Mouse (Mus musculus) neural tube, embryonic 14.5 days (tissue): Measurements from ENCODE around the gene Pdha1. TPM values are rescaled to one million over a fixed set of nuclear protein-coding genes. Genes with fewer than 3 reads are reported as not detected.

Source experiments
- ATAC-seq: fragments of 200-750 bp; cut with Nextera tagmentation; 2 replicates; pipeline ENCODE4 v1.8.0; 2017; ENCODE audit warnings: low read depth, mild to moderate bottlenecking, moderate TSS enrichment, moderate library complexity
- H3K27ac ChIP-seq: fragments of 300-500 bp; sonication (generic); 2 replicates; pipeline ENCODE4 v1.5.1; 2014; ENCODE audit warnings: low read depth, mild to moderate bottlenecking, control low read depth, low read length, moderate library complexity, mixed read lengths
- H3K27me3 ChIP-seq: fragments of 300-500 bp; sonication (generic); 2 replicates; pipeline ENCODE4 v1.6.1; 2014; ENCODE audit warnings: low read length; ENCODE audit not compliant: control insufficient read depth, insufficient read depth
- H3K36me3 ChIP-seq: fragments of 300-500 bp; sonication (generic); 2 replicates; pipeline ENCODE4 v1.6.1; 2014; ENCODE audit warnings: low read length, mixed read lengths; ENCODE audit not compliant: control insufficient read depth, insufficient read depth
- H3K4me1 ChIP-seq: fragments of 300-500 bp; sonication (generic); 2 replicates; pipeline ENCODE4 v1.6.1; 2014; ENCODE audit warnings: low read length; ENCODE audit not compliant: control insufficient read depth, insufficient read depth
- H3K4me2 ChIP-seq: fragments of 300-500 bp; sonication (generic); 2 replicates; pipeline ENCODE4 v1.6.1; 2014; ENCODE audit warnings: mild to moderate bottlenecking, low read depth, low read length, control low read depth
- H3K4me3 ChIP-seq: fragments of 300-500 bp; sonication (generic); 2 replicates; pipeline ENCODE4 v1.5.1; 2014; ENCODE audit warnings: low read depth, low read length, control low read depth, mixed read lengths
- H3K9ac ChIP-seq: fragments of 300-500 bp; sonication (generic); replicated peaks from 2 replicates; pipeline ENCODE4 v1.6.1; 2014; ENCODE audit warnings: low read depth, mild to moderate bottlenecking, control low read depth, low read length, mixed read lengths
- H3K9me3 ChIP-seq: fragments of 300-500 bp; sonication (generic); 2 replicates; pipeline ENCODE4 v1.6.1; 2016; ENCODE audit warnings: low read length; ENCODE audit not compliant: control insufficient read depth
- WGBS: fragments of 180-500 bp; shearing (Covaris S2); extraction: QIAGEN DNeasy Blood & Tissue Kit; methylation state at CpG from one replicate; pipeline ENCODE4 v1.1.7; 2014; 5-methylcytosine and 5-hydroxymethylcytosine counted together
- polyA plus RNA-seq: library from polyadenylated mRNA; unstranded; fragments of >200 nt; fragmentation: Nextera tagmentation; extraction: Ambion mirVana; gene quantifications from 2 replicates; pipeline ENCODE4 v1.2.1, GENCODE M21; 2014

Pdha1 gene
- 153 and 154 TPM in 2 replicates for polyA plus RNA-seq

DNA sequence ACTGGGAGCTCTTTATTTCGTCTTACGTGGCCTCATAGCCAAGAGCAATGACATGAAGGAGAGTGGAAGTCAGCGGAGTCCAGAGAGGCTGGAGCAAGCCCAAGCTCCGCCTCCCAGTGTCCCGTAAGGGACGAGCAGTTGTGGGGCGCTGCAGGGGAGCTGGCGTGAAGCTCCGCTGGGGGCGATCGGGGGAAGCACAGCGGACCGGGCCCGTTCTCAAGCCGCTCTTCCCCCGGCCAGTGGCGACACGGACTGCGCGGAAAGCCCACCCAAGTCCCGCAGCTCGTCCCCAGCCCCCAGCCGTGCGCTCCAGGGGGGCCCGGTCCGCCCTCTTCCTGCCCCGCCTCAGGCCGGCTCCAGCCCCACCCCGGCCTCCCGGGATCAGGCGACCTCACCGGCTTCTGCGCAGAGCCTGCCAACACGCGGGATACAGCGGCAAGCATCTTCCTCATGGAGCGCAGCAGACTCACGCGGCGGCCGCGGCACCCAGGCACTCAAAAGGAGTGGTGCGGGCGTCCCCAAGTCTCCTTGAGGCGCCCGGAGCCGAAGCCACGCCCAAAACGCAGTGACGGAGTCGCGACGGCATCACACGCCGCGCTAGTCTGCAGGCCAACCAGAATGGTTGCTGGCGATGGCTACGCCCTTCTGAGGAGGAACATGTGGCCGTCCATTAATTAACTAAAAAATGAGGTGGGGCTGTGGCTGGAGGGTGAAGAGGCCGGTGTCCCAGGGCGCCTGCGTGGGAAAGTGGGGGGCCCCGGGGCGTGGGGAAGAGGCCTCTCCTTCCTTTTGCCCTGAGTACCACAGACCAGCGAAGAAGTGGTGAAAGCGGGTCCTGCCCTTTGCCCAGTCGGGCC lies at the start of gene Pdha1:
Gene Pdha1, minus strand, starts transcription at position 553 of the 857 bp plus-strand sequence.
- Histone ChIP-seq H3K27me3 (no peaks in the 10 kb centered on the region), H3K4me1 (0 out of 2 replicates have a peak, but pooled peaks cover 2% of the 10 kb centered on the region), H3K27ac (peak within 1 kb of the TSS; percentile 84), H3K36me3 (no peaks in the 10 kb centered on the region), H3K9me3 (no peaks in the 10 kb centered on the region), H3K4me3 (peak within 1 kb of the TSS; percentile 52), H3K4me2 (peak within 1 kb of the TSS; percentile 61), H3K9ac (peak within 1 kb of the TSS; percentile 66)
- WGBS: 17% methylated on average over 55 of the region's 67 CpGs
- ATAC-seq: peak; percentile 99

DNA sequence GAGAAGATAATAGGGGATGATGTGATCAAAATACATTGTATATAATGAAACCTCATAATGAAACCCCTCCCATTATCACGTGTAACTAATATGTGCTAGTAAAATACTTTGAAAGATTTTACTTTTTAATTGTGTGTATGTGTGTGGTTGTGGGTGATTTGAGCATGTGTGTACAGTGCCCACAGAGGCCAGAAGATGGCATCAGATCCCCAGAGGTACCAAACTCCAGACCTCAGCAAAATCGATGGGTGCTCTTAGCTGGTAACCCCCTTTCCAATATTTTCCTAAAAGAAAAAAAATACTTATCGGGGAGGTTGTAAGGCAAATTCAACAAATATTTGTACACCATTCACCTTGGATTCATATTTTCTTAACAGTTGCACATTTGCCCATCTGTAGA lies 40.8 kb upstream of the Pdha1 start:
- no peak overlapping the region for H3K4me2 ChIP-seq
- 78% methylated on average over 3 of the region's 3 CpGs for WGBS
- no peak overlapping the region for H3K9ac ChIP-seq
- no peaks in the 10 kb centered on the region for H3K4me1 ChIP-seq
- H3K27ac ChIP-seq: no peak overlapping the region
- no peaks in the 10 kb centered on the region for H3K36me3 ChIP-seq
- no peak overlapping the region for H3K4me3 ChIP-seq
- H3K9me3 ChIP-seq: no peaks in the 10 kb centered on the region
- ATAC-seq: no peak
- no peaks in the 10 kb centered on the region for H3K27me3 ChIP-seq

DNA sequence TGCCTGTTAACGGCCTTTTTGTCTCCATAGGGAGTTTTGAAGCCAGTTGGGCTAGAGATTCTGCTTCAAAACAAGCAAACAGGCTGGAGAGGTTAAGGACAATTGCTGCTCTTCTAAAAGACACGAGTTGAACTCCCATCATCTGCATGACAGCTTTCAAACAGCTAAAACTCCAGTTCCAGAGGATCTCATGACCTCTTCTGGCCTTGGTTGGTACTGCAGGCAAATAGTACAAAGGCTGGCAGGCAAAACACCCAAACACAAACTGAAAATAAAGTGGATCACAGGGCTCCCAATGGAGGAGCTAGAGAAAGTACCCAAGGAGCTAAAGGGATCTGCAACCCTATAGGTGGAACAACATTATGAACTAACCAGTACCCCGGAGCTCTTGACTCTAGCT lies 31.9 kb upstream of the Pdha1 start:
- no peaks in the 10 kb centered on the region for H3K36me3 ChIP-seq
- H3K4me1 ChIP-seq: no peaks in the 10 kb centered on the region
- H3K27me3 ChIP-seq: no peaks in the 10 kb centered on the region
- H3K4me3 ChIP-seq: no peak overlapping the region
- ATAC-seq: peak; percentile 31; the same call in 1 of the 2 replicates
- no peak overlapping the region for H3K27ac ChIP-seq
- H3K4me2 ChIP-seq: no peak overlapping the region
- no peaks in the 10 kb centered on the region for H3K9me3 ChIP-seq
- 9% methylated on average over 2 of the region's 3 CpGs for WGBS
- no peak overlapping the region for H3K9ac ChIP-seq

GRCm38 (mm10) chrX:160166246-160166985 lies 28.2 kb upstream of the Pdha1 start:
- H3K27ac ChIP-seq: no peak overlapping the region
- WGBS: 30% methylated on average over 6 of the region's 6 CpGs

DNA sequence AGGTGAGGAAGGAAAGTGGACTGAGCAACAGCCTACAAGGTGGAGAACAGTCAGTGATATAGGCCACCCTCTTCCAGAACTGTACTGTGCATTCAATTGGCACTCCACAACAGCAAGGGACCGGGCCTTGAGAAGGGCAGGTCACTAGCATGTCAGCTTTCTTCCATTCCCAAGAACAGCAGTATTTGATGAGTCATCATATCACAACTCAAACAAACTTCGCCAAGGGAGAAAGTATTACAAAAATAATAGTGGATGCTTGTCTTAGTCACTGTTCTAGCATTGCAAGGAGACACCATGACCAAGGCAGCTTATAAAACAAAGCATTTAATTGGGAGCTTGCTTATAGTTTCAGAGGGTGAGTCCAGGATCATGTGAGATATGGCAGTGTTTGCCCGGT lies 26.0 kb upstream of the Pdha1 start:
- no peak overlapping the region for H3K4me2 ChIP-seq
- no peak for ATAC-seq
- WGBS: 83% methylated on average over 3 of the region's 3 CpGs

More at GRCm38 (mm10) chrX:160166246-160166985, 28.2 kb upstream of the Pdha1 start:
- Histone ChIP-seq H3K4me1 (no peaks in the 10 kb centered on the region), H3K9ac (no peak overlapping the region), H3K27me3 (no peaks in the 10 kb centered on the region), H3K9me3 (no peaks in the 10 kb centered on the region), H3K36me3 (no peaks in the 10 kb centered on the region), H3K4me3 (no peak overlapping the region), H3K4me2 (no peak overlapping the region)
- ATAC-seq: peak; percentile 58; the same call in 1 of the 2 replicates

DNA sequence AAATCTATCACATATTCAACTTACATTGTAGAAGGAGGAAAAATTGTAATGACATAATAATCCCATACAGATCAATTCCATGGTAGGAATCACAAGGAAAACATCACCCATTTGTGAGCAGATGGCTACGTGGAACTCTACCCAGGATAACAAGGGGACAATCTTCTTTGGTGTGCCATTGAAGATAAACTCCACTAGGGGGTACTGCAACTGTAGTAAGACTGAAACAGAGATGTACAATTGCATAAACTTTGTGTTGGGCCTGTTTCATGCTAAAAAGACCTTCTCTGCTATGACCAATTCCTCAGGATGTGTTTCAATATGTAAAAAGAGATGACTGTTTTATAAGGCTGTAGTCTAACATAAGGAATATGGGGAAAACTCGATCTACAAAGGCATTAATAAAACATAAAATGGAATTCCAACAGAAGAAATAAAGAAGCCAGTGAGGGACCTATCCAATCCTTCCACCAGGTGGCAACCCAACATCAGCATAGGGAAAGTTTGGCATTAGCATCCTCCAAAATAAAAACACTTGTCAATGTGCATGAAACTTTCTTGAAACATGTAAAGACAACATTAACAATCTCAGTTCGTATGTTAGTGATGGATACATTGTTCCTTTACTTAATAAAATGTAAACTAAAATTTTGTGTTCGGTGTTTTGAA lies 15.1 kb upstream of the Pdha1 start:
- Histone ChIP-seq H3K9me3 (no peaks in the 10 kb centered on the region), H3K27me3 (no peaks in the 10 kb centered on the region), H3K36me3 (no peaks in the 10 kb centered on the region), H3K27ac (no peak overlapping the region), H3K9ac (no peak overlapping the region), H3K4me3 (no peak overlapping the region), H3K4me1 (no peaks in the 10 kb centered on the region), H3K4me2 (no peak overlapping the region)
- WGBS: 63% methylated on average over 4 of the region's 4 CpGs
- ATAC-seq: no peak

More for the DNA sequence above, 26.0 kb upstream of the Pdha1 start:
- Histone ChIP-seq H3K9me3 (no peaks in the 10 kb centered on the region), H3K27me3 (no peaks in the 10 kb centered on the region), H3K4me3 (no peak overlapping the region), H3K36me3 (no peaks in the 10 kb centered on the region), H3K4me1 (no peaks in the 10 kb centered on the region), H3K27ac (no peak overlapping the region), H3K9ac (no peak overlapping the region)

- WGBS: 94% methylated on average over 3 of the region's 3 CpGs
- H3K9ac ChIP-seq: no peak overlapping the region
- no peaks in the 10 kb centered on the region for H3K36me3 ChIP-seq
- ATAC-seq: no peak
- H3K27ac ChIP-seq: no peak overlapping the region
- H3K4me2 ChIP-seq: no peak overlapping the region
- H3K27me3 ChIP-seq: no peaks in the 10 kb centered on the region
- no peaks in the 10 kb centered on the region for H3K4me1 ChIP-seq
- no peaks in the 10 kb centered on the region for H3K9me3 ChIP-seq
- H3K4me3 ChIP-seq: no peak overlapping the region
Observed at GRCm38 (mm10) chrX:160148859-160149258, 10.6 kb upstream of the Pdha1 start.

DNA sequence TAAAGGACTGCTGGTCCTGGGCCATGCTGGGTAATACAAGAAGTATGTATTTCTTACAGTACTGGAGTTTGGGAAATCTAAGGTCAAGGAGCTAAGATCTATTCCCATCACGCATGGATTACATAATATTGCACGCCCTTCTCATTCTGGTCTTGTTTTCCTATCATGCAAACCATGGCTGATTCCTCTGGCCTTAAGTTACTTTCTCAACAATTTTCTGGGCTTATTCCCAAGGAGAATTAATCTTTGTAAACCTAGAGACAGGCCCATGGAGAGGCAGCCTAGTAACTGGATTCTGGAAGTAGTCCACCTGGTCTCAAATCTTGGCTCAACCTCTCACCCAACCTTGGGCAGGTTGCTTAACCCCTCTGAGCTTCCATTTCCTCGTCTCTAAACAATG lies 9.2 kb upstream of the Pdha1 start:
- no peak for ATAC-seq
- Histone ChIP-seq H3K4me1 (no peaks in the 10 kb centered on the region), H3K4me2 (no peak overlapping the region), H3K36me3 (no peaks in the 10 kb centered on the region), H3K9ac (no peak overlapping the region), H3K27me3 (no peaks in the 10 kb centered on the region), H3K9me3 (no peaks in the 10 kb centered on the region), H3K4me3 (no peak overlapping the region), H3K27ac (no peak overlapping the region)
- 93% methylated on average over 3 of the region's 3 CpGs for WGBS
